Mouse (Mus musculus) midbrain, embryonic 10.5 days (tissue): ENCODE results near the gene Smyd3. TPM values are rescaled to one million over a fixed set of nuclear protein-coding genes. Genes with fewer than 3 reads are reported as not detected.

Experiments used
- DNase-seq: peaks from one replicate; pipeline ENCODE4 v3.0.0-alpha.2; 2017; ENCODE audit warnings: low spot score
- H3K27ac ChIP-seq: fragments of 300-500 bp; sonication (generic); replicated peaks from 2 replicates; pipeline ENCODE4 v1.5.1; 2016; ENCODE audit warnings: mild to moderate bottlenecking
- H3K27me3 ChIP-seq: fragments of 300-500 bp; sonication (generic); 2 replicates; pipeline ENCODE4 v1.6.1; 2016; ENCODE audit warnings: low read depth, mild to moderate bottlenecking; ENCODE audit not compliant: poor library complexity, severe bottlenecking
- H3K36me3 ChIP-seq: fragments of 300-500 bp; sonication (generic); 2 replicates; pipeline ENCODE4 v1.6.1; 2016; ENCODE audit warnings: mild to moderate bottlenecking, moderate library complexity
- H3K4me1 ChIP-seq: fragments of 300-500 bp; sonication (generic); 2 replicates; pipeline ENCODE4 v1.6.1; 2016
- H3K4me3 ChIP-seq: fragments of 300-500 bp; sonication (generic); 2 replicates; pipeline ENCODE4 v1.5.1; 2016; ENCODE audit warnings: mild to moderate bottlenecking, moderate library complexity
- H3K9me3 ChIP-seq: fragments of 300-500 bp; sonication (generic); replicated peaks from 2 replicates; pipeline ENCODE4 v1.6.1; 2016; ENCODE audit warnings: mild to moderate bottlenecking
- WGBS: fragments of 180-500 bp; shearing (Covaris S2); methylation state at CpG from one replicate; pipeline ENCODE4 v1.1.7; 2016; 5-methylcytosine and 5-hydroxymethylcytosine counted together
- polyA plus RNA-seq: library from polyadenylated mRNA; unstranded; fragments of >200 nt; fragmentation: Nextera tagmentation; extraction: Ambion mirVana; gene quantifications from 2 replicates; pipeline ENCODE4 v1.2.1, GENCODE M21; 2016

The Smyd3 gene
- polyA plus RNA-seq, 1 experiment from 2014 or later: 15.3 TPM

DNA sequence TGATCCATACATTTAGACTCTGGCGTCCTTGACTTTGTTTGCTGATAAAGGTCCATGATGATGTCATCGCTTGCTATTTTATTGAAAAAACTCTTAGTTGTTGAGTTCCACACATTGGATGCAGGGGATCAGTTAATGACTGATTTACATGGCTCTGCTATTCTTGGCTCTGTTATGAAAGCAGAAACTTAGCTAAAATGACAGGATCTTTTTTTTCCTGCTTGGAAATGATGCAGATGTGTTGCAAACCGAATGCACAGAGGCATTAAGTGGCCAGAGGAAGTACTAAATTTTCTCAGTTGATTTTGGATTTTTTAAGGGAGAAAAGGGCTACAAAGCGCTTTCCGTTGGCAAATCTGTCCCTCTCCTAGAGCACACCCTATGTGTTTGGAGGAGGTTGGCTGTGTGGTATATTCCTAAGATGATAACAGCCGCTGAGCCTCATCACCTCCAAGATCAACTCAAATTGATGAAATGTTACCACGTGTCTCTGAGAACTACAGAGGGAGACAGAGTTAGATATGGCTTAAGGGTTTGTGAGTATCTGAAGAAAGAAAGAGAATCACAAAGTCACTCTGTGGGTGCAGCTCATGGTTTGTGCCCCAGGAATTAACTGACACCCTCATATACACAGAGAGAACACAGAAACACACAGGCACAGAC lies 402.9 kb downstream of the Smyd3 start:
- Histone ChIP-seq H3K4me1 (peaks cover 7% of the 10 kb centered on the region), H3K9me3 (no peaks in the 10 kb centered on the region; the same call in 1 of the 2 replicates), H3K27ac (no peak overlapping the region), H3K36me3 (no peaks in the 10 kb centered on the region), H3K27me3 (peaks cover 2% of the 10 kb centered on the region; the same call in 1 of the 2 replicates), H3K4me3 (no peak overlapping the region)
- DNase-seq: no peak
- 94% methylated on average over 7 of the region's 7 CpGs for WGBS

DNA sequence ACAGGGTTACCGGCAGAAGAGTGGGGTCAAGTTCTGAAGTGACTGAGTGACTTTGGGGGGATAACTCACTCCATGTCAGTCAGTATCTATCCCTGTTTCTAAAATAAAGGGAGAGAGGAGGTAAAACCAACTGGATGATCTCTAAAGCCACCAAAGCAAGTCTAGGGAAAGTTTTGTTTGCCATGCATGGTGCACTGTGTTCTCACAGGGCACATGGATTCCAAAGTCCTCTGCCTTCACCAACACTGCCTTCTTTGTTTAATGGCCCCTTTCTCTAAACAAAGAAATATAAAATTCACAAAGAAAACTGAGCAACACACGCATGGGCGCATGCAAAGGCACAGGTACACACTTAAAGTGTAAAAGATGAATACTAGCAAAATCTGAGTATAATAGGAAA lies 403.5 kb downstream of the Smyd3 start:
- no peaks in the 10 kb centered on the region for H3K36me3 ChIP-seq
- no peak overlapping the region for H3K4me3 ChIP-seq
- peaks cover 8% of the 10 kb centered on the region; the same call in 1 of the 2 replicates for H3K27me3 ChIP-seq
- H3K9me3 ChIP-seq: no peaks in the 10 kb centered on the region; the same call in 1 of the 2 replicates
- 94% methylated on average over 3 of the region's 3 CpGs for WGBS
- H3K4me1 ChIP-seq: 0 out of 2 replicates have a peak, but pooled peaks cover 4% of the 10 kb centered on the region
- no peak for DNase-seq
- H3K27ac ChIP-seq: no peak overlapping the region

DNA sequence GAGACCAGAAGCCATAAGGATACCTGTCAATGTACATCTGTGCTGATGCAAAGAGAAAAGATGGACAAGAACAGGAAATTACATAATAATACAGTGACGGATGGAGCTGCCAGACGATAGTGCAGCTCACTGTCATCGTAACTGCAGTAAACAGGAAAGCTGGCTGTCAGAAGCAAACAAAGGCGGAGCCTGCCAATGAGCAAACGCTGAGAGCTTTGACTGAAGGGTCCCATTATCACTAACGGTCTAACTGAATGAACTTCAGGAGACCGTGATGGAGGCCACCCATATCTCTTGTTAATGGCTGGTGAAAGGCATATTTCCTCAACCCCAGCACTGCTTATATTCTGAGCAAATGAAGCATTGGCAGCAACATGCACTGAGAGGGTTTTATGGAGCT lies 409.1 kb downstream of the Smyd3 start:
- DNase-seq: no peak

GRCm38 (mm10) chr1:179107761-179108694 lies 409.8 kb downstream of the Smyd3 start:
- H3K4me3 ChIP-seq: no peak overlapping the region
- peaks cover 37% of the 10 kb centered on the region for H3K27me3 ChIP-seq
- DNase-seq: no peak
- H3K4me1 ChIP-seq: peaks cover 35% of the 10 kb centered on the region
- H3K27ac ChIP-seq: no peak overlapping the region
- WGBS: 66% methylated on average over 16 of the region's 16 CpGs
- H3K9me3 ChIP-seq: no peaks in the 10 kb centered on the region
- H3K36me3 ChIP-seq: no peaks in the 10 kb centered on the region

More for the DNA sequence above, 409.1 kb downstream of the Smyd3 start:
- Histone ChIP-seq H3K4me1 (peaks cover 35% of the 10 kb centered on the region), H3K36me3 (no peaks in the 10 kb centered on the region), H3K4me3 (no peak overlapping the region), H3K27me3 (peaks cover 32% of the 10 kb centered on the region), H3K27ac (no peak overlapping the region), H3K9me3 (no peaks in the 10 kb centered on the region; the same call in 1 of the 2 replicates)
- 71% methylated on average over 7 of the region's 7 CpGs for WGBS

GRCm38 (mm10) chr1:179107211-179107610 lies 410.6 kb downstream of the Smyd3 start:
- Histone ChIP-seq H3K36me3 (no peaks in the 10 kb centered on the region), H3K9me3 (no peaks in the 10 kb centered on the region), H3K4me1 (peaks cover 32% of the 10 kb centered on the region), H3K4me3 (no peak overlapping the region), H3K27ac (no peak overlapping the region), H3K27me3 (peaks cover 37% of the 10 kb centered on the region)
- DNase-seq: no peak
- 82% methylated on average over 7 of the region's 7 CpGs for WGBS

DNA sequence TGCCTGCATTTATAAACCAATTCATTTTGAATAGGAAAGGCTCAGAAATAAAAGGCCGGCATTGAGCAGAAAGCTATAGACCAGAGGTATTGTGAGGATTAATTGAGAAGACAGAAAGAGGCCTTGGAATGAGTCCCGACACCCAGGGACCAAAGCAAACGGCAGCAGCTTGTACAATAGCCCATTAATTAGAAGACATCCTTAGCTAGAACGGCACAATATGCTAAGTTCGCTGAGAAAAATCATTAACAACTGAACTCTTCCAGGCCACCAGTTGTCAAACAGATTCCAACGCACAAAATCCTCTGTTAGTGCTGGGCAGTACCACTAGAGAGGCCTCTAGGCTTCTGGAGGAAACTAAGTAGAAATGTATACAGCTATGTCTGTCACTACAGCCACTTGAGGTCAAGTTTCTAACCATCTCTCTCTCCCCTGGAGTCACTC lies 411.1 kb downstream of the Smyd3 start:
- 50% methylated on average over 6 of the region's 6 CpGs for WGBS
- DNase-seq: no peak
- peaks cover 37% of the 10 kb centered on the region for H3K27me3 ChIP-seq
- no peaks in the 10 kb centered on the region for H3K9me3 ChIP-seq
- peaks cover 31% of the 10 kb centered on the region for H3K4me1 ChIP-seq
- H3K36me3 ChIP-seq: no peaks in the 10 kb centered on the region
- H3K4me3 ChIP-seq: no peak overlapping the region
- H3K27ac ChIP-seq: no peak overlapping the region

GRCm38 (mm10) chr1:179106103-179106701 lies 411.6 kb downstream of the Smyd3 start:
- Histone ChIP-seq H3K27ac (no peak overlapping the region), H3K4me3 (no peak overlapping the region), H3K9me3 (no peaks in the 10 kb centered on the region), H3K4me1 (peaks cover 31% of the 10 kb centered on the region), H3K27me3 (peaks cover 37% of the 10 kb centered on the region), H3K36me3 (no peaks in the 10 kb centered on the region)
- WGBS: 67% methylated on average over 18 of the region's 18 CpGs
- DNase-seq: no peak

GRCm38 (mm10) chr1:179104447-179104846 lies 413.4 kb downstream of the Smyd3 start:
- no peak for DNase-seq
- Histone ChIP-seq H3K27me3 (peaks cover 29% of the 10 kb centered on the region), H3K9me3 (no peaks in the 10 kb centered on the region), H3K4me1 (peaks cover 31% of the 10 kb centered on the region), H3K27ac (no peak overlapping the region), H3K36me3 (no peaks in the 10 kb centered on the region), H3K4me3 (no peak overlapping the region)
- WGBS: 94% methylated on average over 8 of the region's 8 CpGs

DNA sequence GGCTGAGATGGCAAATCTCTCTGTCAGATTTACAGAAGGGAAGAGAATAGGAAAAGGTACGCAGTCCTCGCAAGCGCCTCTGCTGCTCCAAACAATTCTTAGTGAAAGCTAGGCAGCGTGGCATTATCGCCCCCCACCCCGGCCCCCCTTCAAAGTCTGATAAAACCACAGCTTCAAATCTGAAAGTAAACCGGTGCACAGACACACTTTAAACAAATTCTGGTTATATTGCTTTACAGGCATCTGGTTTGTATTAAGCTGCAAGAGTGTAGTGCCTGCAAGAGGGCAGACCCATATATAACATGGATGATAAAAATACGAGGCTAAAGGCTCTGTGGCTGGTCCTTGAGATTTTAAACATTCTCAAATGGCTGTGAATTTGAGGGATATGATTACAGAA lies 420.8 kb downstream of the Smyd3 start:
- no peak overlapping the region for H3K27ac ChIP-seq
- no peaks in the 10 kb centered on the region for H3K9me3 ChIP-seq

DNA sequence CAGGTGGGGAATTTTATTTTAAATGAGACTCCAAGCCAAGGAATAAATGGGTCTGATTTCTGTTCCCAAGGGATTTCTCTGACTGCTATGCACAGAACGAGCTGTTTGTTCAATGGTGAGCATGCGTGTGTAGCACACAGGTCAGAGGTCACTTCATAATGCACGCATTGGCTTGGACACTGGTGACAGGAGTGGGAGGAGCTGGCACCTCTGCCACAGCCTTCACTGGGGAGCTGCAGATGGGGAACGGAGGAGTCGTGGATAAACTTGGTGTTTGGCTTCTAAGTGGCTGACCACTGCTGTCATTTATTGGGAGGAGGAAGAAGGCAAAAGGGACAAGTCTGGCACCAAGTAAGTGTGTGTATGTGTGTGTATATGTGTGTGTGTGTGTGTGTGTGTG lies 421.5 kb downstream of the Smyd3 start:
- H3K27me3 ChIP-seq: peaks cover 28% of the 10 kb centered on the region; the same call in 1 of the 2 replicates
- peaks cover 21% of the 10 kb centered on the region for H3K4me1 ChIP-seq
- no peak overlapping the region for H3K27ac ChIP-seq
- H3K36me3 ChIP-seq: no peaks in the 10 kb centered on the region
- DNase-seq: no peak
- 68% methylated on average over 5 of the region's 5 CpGs for WGBS
- no peaks in the 10 kb centered on the region for H3K9me3 ChIP-seq
- H3K4me3 ChIP-seq: no peak overlapping the region

More for the DNA sequence above, 420.8 kb downstream of the Smyd3 start:
- H3K4me1 ChIP-seq: peaks cover 14% of the 10 kb centered on the region
- 76% methylated on average over 8 of the region's 8 CpGs for WGBS
- H3K4me3 ChIP-seq: no peak overlapping the region
- H3K36me3 ChIP-seq: no peaks in the 10 kb centered on the region
- no peak for DNase-seq
- peaks cover 28% of the 10 kb centered on the region; the same call in 1 of the 2 replicates for H3K27me3 ChIP-seq

DNA sequence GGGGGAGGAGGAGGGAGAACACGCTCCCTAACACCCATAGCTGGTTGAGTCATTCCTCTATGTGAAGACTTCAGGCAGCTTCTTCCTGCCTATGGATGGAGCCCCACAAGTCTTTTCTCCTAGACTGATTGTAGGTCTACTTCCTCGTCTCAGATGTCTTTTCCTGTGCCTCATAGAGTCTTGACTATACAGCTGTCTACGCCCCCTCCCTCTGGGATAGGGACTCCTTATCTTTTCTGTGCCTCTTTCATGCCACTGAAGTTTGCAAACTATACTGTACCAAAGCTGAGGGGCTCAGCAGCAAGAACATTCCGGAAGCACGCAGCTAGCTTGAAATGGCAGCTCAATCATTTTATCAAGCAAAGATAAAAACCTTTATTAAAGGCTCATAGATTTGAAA lies 428.7 kb downstream of the Smyd3 start:
- no peaks in the 10 kb centered on the region for H3K36me3 ChIP-seq
- no peak overlapping the region for H3K4me3 ChIP-seq
- 88% methylated on average over 5 of the region's 5 CpGs for WGBS
- no peaks in the 10 kb centered on the region; the same call in 1 of the 2 replicates for H3K9me3 ChIP-seq
- DNase-seq: no peak
- H3K27me3 ChIP-seq: peaks cover 28% of the 10 kb centered on the region
- H3K27ac ChIP-seq: no peak overlapping the region
- H3K4me1 ChIP-seq: peaks cover 14% of the 10 kb centered on the region
